Mouse (Mus musculus) spleen, adult 18-20 months (tissue): Measurements from ENCODE around the gene Ezh1.

Experiments used
- DNase-seq, 2 experiments: peaks; one replicate each; pipeline ENCODE4 v3.0.0; 2022; ENCODE audit warnings: mixed read lengths in 2 of 2

Gene Ezh1

GRCm38 (mm10) chr11:101179306-101179705, 47.0 kb downstream of the Ezh1 start:
- no peak for DNase-seq

DNA sequence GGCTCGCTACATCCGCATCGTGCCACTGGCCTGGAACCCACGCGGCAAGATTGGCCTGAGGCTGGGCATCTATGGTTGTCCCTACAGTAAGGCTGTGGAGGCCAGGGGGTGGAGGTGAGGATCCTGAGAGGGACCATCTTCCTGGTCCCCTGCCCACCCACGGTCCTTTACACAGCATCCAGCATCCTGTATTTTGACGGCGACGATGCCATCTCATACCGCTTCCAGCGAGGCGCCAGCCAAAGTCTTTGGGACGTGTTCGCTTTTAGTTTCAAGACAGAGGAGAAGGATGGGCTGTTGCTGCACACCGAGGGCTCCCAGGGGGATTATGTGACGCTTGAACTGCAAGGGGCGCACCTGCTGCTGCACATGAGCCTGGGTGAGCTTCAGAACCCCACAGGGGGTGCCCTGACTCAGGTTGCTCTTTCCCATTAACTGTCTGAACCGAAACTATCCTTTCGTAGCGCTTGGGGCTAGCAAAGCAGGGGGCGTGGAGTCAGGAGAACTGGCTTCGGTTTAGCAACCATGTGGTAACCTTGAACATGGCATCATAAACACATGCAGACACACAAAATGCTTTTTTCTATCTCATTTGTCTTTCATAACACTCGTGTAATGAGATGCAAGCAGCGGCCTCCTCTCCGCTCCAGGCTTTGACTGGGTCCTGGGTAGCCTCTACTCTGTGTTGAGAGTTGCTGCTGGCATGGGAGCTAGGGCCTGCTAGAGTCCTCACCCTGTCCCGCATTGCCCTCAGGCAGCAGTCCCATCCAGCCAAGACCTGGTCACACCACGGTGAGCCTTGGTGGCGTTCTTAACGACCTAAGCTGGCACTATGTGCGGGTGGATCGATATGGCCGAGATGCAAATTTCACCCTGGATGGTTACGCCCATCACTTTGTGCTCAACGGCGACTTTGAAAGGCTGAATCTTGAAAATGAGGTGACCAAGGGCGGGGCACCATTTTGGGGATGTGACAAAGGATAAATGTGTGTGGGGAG, 47.9 kb downstream of the Ezh1 start:
- no peak for DNase-seq

DNA sequence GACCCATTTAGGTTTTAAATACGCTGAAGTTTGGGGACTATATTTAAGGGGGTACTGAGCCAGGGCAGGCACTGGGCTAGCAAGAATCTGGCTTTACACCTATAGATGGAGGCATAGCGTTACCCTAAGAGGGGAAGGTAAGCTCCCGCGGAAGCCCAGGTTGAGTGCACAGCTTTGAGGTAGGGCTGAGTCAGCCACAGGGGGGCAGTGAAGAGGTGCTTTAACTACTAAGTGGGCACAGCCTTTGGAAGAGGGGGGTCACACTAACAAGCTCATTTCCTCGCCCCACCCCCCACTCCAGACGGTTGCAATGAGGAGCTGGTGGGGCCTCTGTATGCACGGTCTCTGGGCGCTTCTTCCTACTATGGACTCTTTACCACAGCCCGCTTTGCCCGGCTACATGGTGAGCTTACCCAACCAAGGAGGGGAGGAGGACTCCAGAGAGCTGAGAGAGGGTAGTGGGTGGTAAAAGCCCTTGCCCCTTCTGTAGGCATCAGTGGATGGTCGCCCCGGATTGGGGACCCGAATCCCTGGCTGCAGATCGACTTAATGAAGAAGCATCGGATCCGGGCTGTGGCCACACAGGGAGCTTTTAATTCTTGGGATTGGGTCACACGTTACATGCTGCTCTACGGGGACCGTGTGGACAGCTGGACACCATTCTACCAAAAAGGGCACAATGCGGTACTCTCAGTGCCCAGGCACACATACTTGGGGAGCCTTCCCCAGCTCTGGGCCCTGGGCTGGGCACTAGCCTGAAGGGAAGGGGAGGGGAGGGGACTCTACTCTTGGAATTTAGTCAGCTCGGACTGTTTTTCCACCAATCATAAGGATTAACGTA, 49.1 kb downstream of the Ezh1 start:
- DNase-seq = peak; percentile 54 to 75

DNA sequence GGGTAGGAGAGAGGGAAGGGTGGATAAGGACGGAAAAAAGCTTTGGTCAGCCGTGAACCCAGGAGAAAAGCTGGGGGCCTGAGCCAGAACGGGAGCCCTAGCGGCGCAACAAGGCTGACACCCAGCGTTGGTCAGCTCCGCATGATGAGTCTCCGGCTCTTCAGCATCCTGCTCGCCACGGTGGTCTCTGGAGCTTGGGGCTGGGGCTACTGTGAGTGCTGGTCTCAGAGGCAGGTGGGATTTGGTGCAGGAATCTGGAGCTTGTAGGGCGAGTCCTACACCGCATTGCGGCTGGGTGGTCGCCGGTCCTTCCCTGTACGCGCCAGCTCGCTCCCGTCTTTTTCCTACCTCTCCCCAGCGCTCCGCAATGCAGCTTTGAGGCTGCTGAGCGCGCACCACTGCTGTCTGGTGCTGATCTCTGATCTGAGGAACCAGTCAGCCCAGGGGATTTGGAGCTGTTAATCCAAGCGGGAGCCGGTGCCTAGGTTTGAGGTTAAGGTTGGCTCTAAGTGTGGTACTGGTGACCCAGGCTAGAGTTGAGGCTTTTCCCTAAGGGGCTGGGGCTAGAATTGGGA, 50.1 kb downstream of the Ezh1 start:
- peak in 1 of 2 experiments; percentile 27 for DNase-seq

DNA sequence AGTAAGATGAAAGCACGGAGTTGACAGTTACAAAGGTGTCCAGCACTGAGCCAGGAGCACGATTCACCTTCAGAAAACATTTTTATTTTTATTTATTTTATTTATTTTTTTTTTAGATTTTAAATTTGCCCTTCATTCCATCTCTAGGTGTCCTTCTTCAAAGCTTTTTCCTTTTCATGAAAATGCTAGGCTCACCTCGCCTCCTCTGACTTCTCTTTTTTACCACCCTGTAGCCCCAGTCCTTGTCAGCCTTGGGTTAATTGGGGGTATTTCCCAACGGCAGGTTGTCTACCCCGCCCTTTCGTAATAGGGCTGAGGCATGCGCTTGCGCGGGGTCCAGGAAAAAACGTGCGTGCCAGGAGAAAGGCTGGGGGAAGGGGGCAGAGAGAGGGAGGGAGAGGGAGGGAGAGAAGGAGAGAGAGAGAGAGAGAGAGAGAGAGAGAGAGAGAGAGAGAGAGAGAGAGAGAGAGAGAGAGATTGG, 50.6 kb downstream of the Ezh1 start:
- no peak for DNase-seq

DNA sequence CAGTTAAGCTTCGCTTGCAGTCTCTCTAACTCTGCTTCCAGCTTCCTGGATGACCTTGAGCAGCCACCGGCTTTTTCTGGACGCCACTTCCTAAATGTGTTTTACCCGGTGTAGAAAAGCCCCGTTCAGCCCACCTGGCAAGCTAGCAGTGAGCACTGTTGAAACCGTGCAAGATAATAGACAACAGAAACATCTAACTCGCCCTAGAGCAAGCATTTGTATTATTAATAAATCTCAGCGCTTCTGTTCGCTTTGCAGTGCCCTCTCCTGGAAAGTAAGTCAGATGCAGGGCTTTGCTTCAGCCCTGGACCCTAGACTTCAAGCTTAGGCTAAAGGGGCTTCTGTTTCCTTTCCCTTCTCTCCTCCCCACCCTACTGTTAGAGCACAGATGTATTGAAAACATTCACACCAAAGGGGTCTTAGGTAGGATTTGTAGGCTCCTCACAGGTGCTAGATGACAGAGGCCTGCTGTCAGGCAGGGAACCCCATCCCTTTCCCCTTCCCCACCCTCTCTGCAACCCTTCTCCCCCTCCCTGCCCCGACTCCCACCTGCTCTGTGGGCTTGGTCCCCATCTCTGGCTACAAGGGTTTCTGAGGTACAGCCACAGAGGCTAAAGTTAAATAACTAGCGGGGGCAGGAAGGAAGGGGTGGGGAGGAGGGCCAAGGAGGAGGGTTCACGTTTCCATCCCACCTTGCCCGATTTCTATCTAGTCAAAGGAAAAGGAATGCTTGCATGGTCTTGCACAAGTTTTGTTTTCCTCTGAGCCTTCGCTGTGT, 51.2 kb downstream of the Ezh1 start, which contains the start of gene Ccr10:
Gene Ccr10, minus strand, starts transcription at position 593 of the 778 bp plus-strand sequence.
- DNase-seq = no peak

DNA sequence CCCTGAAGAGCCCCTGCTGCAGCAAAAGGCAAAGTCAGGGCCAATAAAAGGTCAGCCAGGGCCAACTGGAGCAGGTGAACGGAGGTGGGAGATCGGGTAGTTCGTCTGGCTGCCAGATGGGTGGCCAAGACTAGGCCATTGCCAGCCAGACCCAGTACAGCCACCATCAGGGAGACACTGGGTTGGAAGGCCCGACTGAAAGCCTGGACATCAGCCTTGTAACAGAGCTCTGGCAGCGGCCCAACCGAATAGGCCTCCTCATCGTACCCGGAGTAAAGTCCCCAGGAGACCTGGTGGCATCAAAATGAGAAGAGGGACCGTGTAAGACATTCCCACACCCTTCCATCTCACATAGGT, 51.9 kb downstream of the Ezh1 start:
- DNase-seq = no peak

GRCm38 (mm10) chr11:101173631-101174388, 52.5 kb downstream of the Ezh1 start:
- peak; percentile 63 to 77 for DNase-seq

- no peak for DNase-seq
Observed at GRCm38 (mm10) chr11:101173112-101173511, 53.2 kb downstream of the Ezh1 start.

DNA sequence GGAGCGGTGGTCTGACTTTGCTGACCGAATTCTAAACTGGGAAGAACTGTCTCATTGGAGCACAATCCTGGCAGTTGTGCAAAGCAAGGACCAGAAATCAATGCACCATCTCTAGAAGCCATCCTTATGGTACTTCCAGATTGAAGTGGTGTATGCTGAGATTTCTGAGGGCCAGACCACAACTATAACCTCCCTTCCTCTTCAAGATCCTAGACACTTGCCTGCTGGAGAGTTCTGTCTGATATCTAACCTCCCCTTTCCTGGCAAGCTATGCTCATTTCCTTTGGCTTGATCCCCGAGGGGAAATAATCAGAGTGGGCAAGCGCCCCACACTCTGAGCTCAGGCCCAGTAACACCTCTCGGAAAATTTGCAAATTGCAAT, 53.8 kb downstream of the Ezh1 start:
- no peak for DNase-seq

- peak in 1 of 2 experiments; percentile 46 for DNase-seq
Observed at GRCm38 (mm10) chr11:101171721-101172433, 54.4 kb downstream of the Ezh1 start.

- DNase-seq = peak; percentile 73 to 84
Observed at GRCm38 (mm10) chr11:101170811-101171610, 55.3 kb downstream of the Ezh1 start, which contains the start of gene Plekhh3. TSS of gene Plekhh3 (minus strand) at chr11:101171351.

GRCm38 (mm10) chr11:101170354-101170810, 55.9 kb downstream of the Ezh1 start, which contains the start of gene Cntnap1:
TSS of gene Cntnap1 (plus strand) at chr11:101170523.
- DNase-seq = peak in 1 of 2 experiments; percentile 40

DNA sequence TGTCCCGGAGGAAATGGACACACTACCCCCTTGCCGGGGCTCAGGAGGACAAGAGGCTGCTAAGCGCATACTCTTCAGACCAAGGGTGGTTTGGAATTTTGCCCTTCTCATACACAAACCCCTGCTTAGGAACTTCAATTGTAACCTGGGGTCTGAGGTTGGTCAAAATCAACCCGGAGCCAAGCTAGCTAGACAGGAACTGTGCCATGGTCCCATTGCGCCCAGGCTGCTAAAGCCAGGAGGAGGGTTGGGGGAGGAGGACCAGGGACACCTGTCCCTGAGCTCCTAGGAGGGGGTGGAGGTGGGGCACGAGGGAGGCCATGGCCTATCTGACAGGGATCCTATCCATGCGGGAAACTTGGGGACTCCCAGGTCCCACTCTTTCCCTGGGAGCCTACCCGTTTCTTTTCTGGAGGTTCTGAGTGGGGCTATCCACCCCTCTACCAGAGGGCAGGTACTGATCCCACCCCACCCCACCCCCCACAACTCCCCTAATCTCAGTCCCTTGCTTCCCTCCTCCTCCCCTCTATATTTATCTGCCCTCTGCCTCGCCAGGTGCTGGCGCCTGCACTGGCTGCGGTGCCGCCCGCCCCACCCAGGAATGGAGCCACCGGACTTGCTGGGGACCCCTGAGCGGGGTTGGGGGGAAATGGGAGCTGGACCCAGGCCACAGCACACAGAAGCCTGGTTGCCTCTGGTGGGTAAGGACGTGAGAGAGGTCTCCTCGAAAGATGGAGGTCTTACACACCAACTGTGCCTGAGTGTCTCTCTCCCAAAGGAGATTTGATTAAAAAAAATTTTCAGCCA, 56.8 kb downstream of the Ezh1 start:
- no peak for DNase-seq

- no peak for DNase-seq
Observed at GRCm38 (mm10) chr11:101168301-101168980, 57.8 kb downstream of the Ezh1 start.

DNA sequence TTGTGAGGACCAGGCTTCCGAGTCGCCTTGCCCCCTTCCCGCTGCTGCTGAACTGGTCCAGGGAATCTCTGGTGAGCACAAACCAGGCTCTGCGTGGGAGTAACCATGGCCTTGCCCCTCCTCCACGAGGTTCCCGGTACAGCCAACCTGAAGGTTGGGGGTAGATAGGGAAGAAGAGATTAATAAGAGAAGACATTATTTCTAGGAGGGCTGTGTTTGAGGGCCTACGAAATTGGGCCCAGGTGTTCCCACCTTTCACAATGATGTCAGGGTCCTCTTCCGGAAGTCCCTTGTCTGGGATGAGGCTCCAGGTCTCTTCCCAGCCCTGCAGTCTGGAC, 58.3 kb downstream of the Ezh1 start:
- no peak for DNase-seq

DNA sequence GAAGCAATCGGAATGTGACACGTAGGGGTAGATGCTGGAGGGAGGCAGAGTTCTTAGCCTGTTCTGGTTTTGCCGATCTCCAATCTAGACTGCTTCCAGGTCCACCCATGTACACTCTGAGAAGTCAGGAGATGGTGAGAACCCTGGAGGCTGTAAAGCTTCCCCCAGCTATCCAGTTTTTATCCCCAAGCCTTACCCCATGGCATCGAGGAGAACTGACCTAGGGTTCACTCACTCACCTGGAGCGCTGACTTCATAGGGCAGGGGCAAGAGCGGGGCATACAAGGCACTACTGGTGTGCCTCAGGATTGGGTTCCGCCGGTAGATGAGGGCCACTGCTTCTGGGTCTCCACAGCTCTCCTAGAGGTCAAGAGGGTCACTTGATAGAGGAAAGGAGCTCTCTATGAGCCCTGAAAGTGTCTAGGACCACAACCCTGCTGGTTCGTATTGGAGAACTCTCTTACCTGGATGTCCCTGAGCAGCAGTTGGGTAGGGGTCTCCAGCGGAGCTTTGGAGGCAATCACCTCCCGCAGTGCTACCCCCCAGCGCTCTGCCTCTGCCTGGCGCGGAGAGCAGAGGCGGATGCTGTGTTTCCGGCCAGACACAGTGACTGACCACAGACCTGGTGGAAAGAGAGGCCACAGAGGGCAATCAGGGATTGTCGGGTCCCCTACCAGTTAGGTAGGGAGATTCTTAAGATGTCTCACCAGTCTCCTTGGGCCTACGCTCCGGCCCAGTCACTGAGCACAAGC, 58.9 kb downstream of the Ezh1 start:
- no peak for DNase-seq
